Mouse (Mus musculus) lung, postnatal 0 days (tissue): Measurements from ENCODE around the gene Scn1a.

Experiments
- CTCF ChIP-seq: IDR thresholded peaks from 2 replicates; pipeline ENCODE4 v1.5.1; 2016; ENCODE audit warnings: antibody characterized with exemption, mild to moderate bottlenecking
- EP300 ChIP-seq: IDR thresholded peaks from 2 replicates; pipeline ENCODE4 v1.6.1; 2016; ENCODE audit warnings: antibody characterized with exemption, mild to moderate bottlenecking, control low read depth

DNA sequence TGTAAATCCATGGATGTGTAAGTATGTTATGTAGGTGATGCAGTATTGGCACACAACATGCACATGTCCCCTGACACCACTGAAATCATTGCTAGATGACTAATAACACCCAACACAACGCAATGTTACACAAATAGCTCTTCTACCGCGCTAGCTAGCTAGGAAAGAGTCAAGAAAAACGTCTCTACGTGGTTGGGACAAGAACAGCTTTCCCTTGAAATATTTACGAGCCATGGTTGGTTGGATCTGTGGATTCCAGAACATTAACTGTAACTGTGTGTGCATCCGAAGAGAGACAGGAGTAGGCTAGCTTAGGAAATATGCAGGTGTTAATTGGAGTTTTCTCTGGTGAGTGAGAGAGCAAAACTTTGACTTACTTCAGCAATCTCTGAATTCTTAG lies 219.7 kb downstream of the Scn1a start:
- no peak for TF ChIP-seq CTCF
- no peak for TF ChIP-seq EP300
